Mouse (Mus musculus): ENCODE measurements around the gene Poc1a. TPM values are rescaled to one million over a fixed set of nuclear protein-coding genes. Genes with fewer than 3 reads are reported as not detected.

Gene Poc1a
- polyA plus RNA-seq, 1 experiment = 23.2 TPM

- 72% methylated on average over 9 of the region's 9 CpGs for WGBS
- no peak for DNase-seq (ENCODE audit: low read depth, low spot score)
These were observed 97.9 kb downstream of the Poc1a start for GRCm38 (mm10) chr9:106378753-106379152.

- 72% methylated on average over 12 of the region's 12 CpGs for WGBS
- no peak for DNase-seq (ENCODE audit: low read depth, low spot score)
These were observed 105.5 kb downstream of the Poc1a start for GRCm38 (mm10) chr9:106386181-106386864.

GRCm38 (mm10) chr9:106392828-106393527 is 112.1 kb downstream of the Poc1a start:
- no peak for DNase-seq (ENCODE audit: low read depth, low spot score)
- 75% methylated on average over 11 of the region's 11 CpGs for WGBS

- no peak for DNase-seq (ENCODE audit: low read depth, low spot score)
- 91% methylated on average over 8 of the region's 8 CpGs for WGBS
These were observed 112.7 kb downstream of the Poc1a start for GRCm38 (mm10) chr9:106393548-106393947.

GRCm38 (mm10) chr9:106394649-106395602 is 114.1 kb downstream of the Poc1a start:
- DNase-seq (ENCODE audit: low read depth, low spot score) = no peak
- WGBS = 56% methylated on average over 11 of the region's 11 CpGs

- 81% methylated on average over 4 of the region's 4 CpGs for WGBS
- DNase-seq (ENCODE audit: low read depth, low spot score) = no peak
These were observed 116.9 kb downstream of the Poc1a start for GRCm38 (mm10) chr9:106397733-106398132.

GRCm38 (mm10) chr9:106398667-106399311 is 117.9 kb downstream of the Poc1a start:
- 55% methylated on average over 9 of the region's 9 CpGs for WGBS
- no peak for DNase-seq (ENCODE audit: low read depth, low spot score)

GRCm38 (mm10) chr9:106399808-106400207 is 118.9 kb downstream of the Poc1a start:
- no peak for DNase-seq (ENCODE audit: low read depth, low spot score)
- WGBS = 82% methylated on average over 3 of the region's 3 CpGs

Other genes with a start within 250 kb of the Poc1a start
- gene Col6a4, start 184.3 kb upstream of the Poc1a start, polyA plus RNA-seq (2012; rRNA removed) = 19.4 and 21.8 TPM in 2 replicates
- 6.7 and 15.6 TPM in 2 replicates for gene Glyctk, start 122.9 kb upstream of the Poc1a start, polyA plus RNA-seq (2012; rRNA removed)
- 48.0 and 56.3 TPM in 2 replicates for gene Wdr82, start 110.1 kb upstream of the Poc1a start, polyA plus RNA-seq (2012; rRNA removed)
- 14.6 and 15.7 TPM in 2 replicates for gene Ppm1m, start 81.3 kb upstream of the Poc1a start, polyA plus RNA-seq (2012; rRNA removed)
- gene Twf2, start 78.0 kb upstream of the Poc1a start, polyA plus RNA-seq (2012; rRNA removed) = 33.5 and 33.6 TPM in 2 replicates
- gene Tlr9, start 58.5 kb upstream of the Poc1a start, polyA plus RNA-seq (2012; rRNA removed) = 3.3 and 6.0 TPM in 2 replicates
- gene Alas1, start 32.4 kb upstream of the Poc1a start, polyA plus RNA-seq (2012; rRNA removed) = 106 and 167 TPM in 2 replicates
- 12.6 and 15.2 TPM in 2 replicates for gene Dusp7, start 87.6 kb downstream of the Poc1a start, polyA plus RNA-seq (2012; rRNA removed)
- gene Rpl29, start 148.4 kb downstream of the Poc1a start, polyA plus RNA-seq (2012; rRNA removed) = 788 and 789 TPM in 2 replicates
- 88.7 and 135 TPM in 2 replicates for gene Acy1, start 157.3 kb downstream of the Poc1a start, polyA plus RNA-seq (2012; rRNA removed)
- gene Abhd14b, start 166.4 kb downstream of the Poc1a start, polyA plus RNA-seq (2012; rRNA removed) = 58.1 and 64.3 TPM in 2 replicates
- 43.9 and 46.5 TPM in 2 replicates for gene Abhd14a, start 166.6 kb downstream of the Poc1a start, polyA plus RNA-seq (2012; rRNA removed)
- 15.4 and 17.4 TPM in 2 replicates for gene Pcbp4, start 172.2 kb downstream of the Poc1a start, polyA plus RNA-seq (2012; rRNA removed)
- 0.05 and 0.21 TPM in 2 replicates for gene Gpr62, start 184.9 kb downstream of the Poc1a start, polyA plus RNA-seq (2012; rRNA removed)
- 24.4 and 28.9 TPM in 2 replicates for gene Rrp9, start 194.9 kb downstream of the Poc1a start, polyA plus RNA-seq (2012; rRNA removed)
- gene Parp3, start 195.9 kb downstream of the Poc1a start, polyA plus RNA-seq (2012; rRNA removed) = 19.5 and 31.6 TPM in 2 replicates
- not detected in 2 replicates for gene Iqcf1, start 218.9 kb downstream of the Poc1a start, polyA plus RNA-seq (2012; rRNA removed)
- gene Iqcf5, start 233.5 kb downstream of the Poc1a start, polyA plus RNA-seq (2012; rRNA removed) = not detected in 2 replicates

Measured in large intestine, adult 2 months (tissue).